Mouse (Mus musculus) pancreas, adult 10 weeks (tissue): ENCODE results near the gene Glis2. TPM values are rescaled to one million over a fixed set of nuclear protein-coding genes. Genes with fewer than 3 reads are reported as not detected.

ENCODE experiments used
- polyA plus RNA-seq: library from polyadenylated mRNA; stranded (reverse); fragments of 350-450 nt; fragmentation: Illumina TruSeq; extraction: RNeasy Lipid Tissue Mini Kit (QIAGEN cat#74804); gene quantifications from one replicate; pipeline ENCODE4 v1.2.3, GENCODE M21; 2015; ENCODE audit warnings: low read depth, low replicate concordance; ENCODE audit not compliant: insufficient read depth

Glis2 gene
- polyA plus RNA-seq: 8.2 TPM

DNA sequence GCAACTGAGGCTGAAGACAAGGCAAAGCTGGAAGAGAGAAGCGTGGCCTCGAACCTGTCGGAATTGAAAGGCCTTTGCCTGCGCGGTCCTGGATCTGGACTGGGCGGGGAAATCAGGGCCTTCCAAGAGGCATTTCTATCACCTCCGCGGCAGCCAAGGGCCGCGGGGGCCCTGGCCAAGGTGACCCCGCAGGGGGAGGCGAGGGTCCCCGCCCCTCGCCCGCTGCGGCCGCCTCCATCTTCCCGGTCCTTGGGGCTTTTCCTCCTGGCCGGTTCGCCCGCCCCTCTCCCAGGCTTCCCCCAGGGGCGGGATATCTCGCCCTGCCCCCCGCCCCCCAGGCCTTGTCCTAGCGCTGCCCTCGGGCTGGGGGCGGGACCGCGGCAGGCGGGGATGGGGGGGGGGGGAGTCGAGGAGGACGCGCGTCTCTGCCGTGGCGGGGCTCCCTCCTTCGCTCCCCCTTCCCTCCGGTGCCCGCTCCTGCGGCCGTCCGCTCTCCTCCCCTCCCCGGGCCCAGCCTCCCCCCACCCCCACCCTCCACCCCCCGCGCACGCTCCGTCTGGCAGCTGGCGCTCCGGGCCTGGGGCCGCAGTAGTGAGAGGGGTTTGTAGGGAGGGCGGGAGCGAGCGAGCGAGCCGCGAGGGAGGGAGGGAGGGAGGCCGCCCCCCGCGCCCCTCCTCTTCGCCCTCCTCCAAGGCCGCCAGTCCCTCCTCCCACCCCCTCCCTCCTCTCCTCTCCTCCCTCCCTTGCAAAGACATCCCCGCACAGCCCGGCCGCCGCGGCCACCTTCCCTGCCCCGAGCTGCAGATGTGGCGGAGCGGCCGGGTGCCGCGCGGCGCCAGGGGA lies at the start of gene Glis2:
Gene Glis2 (plus strand): TSS at position 743 of the 843 bp plus-strand sequence.

DNA sequence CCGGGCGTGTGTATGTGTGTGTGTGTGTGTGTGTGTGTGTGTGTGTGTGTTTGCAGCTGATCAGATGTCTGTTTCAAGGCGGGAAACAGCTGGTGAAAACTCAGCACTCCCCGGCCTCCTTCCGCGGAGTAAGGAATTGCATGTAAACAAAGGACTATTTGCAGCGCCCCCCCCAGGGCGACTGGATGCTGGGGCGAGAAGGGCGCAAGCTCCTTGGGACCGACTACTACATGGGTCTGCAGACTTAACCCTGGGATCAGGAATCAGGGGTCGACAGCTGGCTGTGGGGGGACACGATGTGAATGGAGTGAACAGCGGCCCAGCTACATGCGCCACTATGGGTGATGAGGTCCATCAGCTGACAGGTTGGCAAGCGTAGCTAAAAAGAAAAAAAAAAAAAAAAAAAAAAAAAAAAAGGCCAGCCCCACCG lies 34.8 kb upstream of the Glis2 start, which contains the start of gene Tfap4:
Gene Tfap4 (minus strand): TSS at position 140 of the 430 bp plus-strand sequence.

DNA sequence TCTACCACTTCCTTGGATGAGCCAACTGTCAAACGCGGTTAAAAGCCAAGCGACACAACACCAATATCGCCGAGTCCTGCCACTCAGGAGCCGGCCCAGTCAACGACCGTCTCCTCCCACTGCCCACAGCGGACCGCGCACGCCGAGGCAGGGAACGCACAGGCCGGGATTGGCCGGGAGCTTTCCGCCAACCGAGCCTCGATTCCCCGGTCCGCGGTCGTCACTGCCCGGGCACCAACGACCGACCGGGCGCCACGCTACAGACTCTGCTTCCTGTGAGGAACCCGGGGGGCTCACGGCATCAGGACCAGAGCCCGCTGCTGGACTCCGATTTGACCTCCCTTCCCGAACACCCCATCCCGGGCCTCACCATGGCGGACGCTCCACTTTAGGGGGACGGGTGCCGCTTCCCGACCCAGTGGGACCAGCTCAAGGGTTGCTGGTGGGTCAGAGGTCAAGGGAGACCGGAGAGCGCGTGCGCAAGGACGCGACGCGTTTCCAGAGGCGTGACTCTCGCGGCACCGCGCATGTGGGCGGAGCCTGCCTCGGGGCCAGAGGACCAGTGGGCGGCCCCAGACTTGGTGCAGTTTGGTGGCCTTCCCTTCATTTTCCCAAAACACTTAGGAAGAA lies 30.1 kb downstream of the Glis2 start, which contains the start of gene Pam16:
Gene Pam16 (minus strand): TSS at position 508 of the 630 bp plus-strand sequence.

DNA sequence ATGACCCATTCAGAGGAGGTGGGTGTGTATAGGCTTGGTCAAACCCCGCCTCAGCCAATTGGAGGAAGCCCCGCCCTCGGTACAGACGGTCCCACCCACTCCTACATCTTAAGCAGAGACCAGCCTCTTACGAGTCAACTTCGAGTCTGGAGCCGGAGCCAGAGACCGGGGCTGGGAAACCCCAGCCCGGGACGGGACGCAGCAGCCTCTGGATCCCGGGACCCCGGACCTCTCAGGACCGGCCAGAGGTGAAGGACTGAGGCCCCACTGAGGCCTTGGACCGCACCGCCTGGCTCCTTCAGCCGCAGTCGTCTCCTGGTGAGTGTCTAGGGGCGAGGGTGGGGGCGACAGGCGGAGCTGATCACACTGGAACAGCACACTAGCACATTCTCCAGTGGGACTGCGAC lies 45.3 kb downstream of the Glis2 start, which contains the start of the genes Vasn and Dnaja3:
Gene Vasn (plus strand): TSS at position 111 of the 407 bp plus-strand sequence.
Gene Dnaja3 (plus strand): TSS at position 159 of the 407 bp plus-strand sequence.

Other genes with a start within 250 kb of the Glis2 start
- gene Adcy9, start 174.2 kb upstream of the Glis2 start, polyA plus RNA-seq: 3.0 TPM
- gene Srl, start 52.9 kb upstream of the Glis2 start, polyA plus RNA-seq: not detected
- 1.6 TPM for gene Tfap4, start 34.9 kb upstream of the Glis2 start, polyA plus RNA-seq
- gene Pam16, start 30.3 kb downstream of the Glis2 start, polyA plus RNA-seq: 20.7 TPM
- gene Vasn, start 45.2 kb downstream of the Glis2 start, polyA plus RNA-seq: 8.0 TPM
- gene Dnaja3, start 45.3 kb downstream of the Glis2 start, polyA plus RNA-seq: 9.1 TPM
- gene Coro7, start 85.1 kb downstream of the Glis2 start, polyA plus RNA-seq: 10.4 TPM
- 1.5 TPM for gene Nmral1, start 124.6 kb downstream of the Glis2 start, polyA plus RNA-seq
- 12.4 TPM for gene Hmox2, start 131.6 kb downstream of the Glis2 start, polyA plus RNA-seq
- 13.3 TPM for gene Cdip1, start 195.6 kb downstream of the Glis2 start, polyA plus RNA-seq
- not detected for gene 4930562C15Rik, start 240.7 kb downstream of the Glis2 start, polyA plus RNA-seq